Mouse (Mus musculus): Measurements from ENCODE around the gene 1700029I15Rik.

1700029I15Rik gene

DNA sequence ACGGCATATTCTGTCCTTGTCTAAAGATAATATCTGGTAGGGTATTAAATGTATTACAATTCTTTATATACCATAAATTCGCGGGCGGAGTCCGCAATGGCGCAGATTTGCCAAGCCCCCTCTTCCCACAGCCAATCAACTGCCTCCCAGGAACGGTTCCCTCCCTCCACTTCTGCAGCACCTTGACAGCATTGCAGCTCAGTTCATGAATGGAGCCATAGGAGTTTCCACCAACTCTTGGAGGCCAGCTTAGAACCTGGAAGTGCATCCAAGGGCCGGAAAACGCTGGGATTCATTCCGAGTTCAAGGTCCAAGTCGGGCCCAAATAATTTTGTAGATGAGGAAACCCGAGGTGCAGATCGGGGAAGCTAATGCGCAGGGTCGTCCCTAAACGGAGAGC, 7.8 kb upstream of the 1700029I15Rik start, which contains the start of the genes Pex16 and Large2:
TSS of gene Pex16 (plus strand) at position 163 of the 400 bp plus-strand sequence.
TSS of gene Large2 (minus strand) at position 356 of the 400 bp plus-strand sequence.
- peak; percentile 50 for DNase-seq (ENCODE audit: low read depth)

GRCm38 (mm10) chr2:92375099-92375623, 7.2 kb upstream of the 1700029I15Rik start:
- peak; percentile 94 for DNase-seq (ENCODE audit: low read depth)

- DNase-seq (ENCODE audit: low read depth) = no peak
Measured at GRCm38 (mm10) chr2:92375788-92376187, 6.5 kb upstream of the 1700029I15Rik start.

- DNase-seq (ENCODE audit: low read depth) = no peak
Measured at GRCm38 (mm10) chr2:92376300-92376699, 6.0 kb upstream of the 1700029I15Rik start.

DNA sequence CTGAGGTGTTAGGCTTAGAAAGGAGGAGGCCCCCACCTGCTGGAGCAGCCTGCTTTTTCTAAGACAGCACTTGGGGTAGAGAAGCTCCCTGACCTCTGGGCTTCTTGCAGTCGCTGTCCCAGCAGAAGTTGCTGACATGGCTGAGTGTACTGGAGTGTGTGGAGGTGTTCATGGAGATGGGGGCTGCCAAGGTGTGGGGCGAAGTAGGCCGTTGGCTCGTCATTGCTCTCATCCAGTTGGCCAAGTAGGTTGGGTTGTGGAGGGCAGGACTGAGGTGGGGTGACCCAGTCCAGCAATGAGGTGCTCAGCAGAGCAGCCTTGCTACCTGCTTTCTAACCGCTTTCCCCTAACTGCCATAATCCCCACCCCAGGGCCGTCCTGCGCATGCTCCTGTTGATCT, 5.0 kb upstream of the 1700029I15Rik start:
- DNase-seq (ENCODE audit: low read depth) = no peak

DNA sequence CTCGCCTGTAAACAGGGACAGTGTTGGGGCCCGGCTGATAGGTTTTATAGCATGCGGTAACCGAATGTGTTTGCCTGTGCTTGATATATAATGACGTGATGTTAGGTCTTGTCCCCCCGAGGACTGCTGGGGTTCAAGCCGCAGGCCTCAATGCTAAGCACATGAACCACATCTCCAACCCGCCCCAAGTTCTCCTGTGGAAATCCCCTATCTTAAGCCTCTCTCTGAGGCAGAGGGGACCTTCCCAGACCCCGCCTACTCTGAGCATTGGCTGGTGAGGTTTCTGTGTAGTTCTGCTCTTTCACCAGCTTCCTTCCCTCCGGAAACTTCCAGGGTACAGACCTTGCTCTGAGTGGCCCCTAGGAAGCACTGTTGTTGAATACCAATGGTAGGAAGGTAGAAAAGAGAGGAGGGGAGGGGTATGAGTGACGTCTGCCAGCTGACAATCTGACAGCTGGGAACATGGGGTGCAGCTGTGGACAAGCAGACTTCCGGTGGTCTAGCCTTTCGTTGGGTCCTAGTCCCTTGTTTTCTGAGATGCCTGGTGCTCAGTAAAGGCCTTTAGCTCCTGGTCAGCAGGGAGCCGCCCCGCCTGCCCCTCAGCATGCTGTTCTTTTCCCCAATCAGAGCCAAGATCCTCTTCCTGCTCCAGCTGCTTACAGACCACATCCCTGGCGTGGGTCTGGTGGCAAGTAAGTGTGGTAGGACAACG, 2.4 kb upstream of the 1700029I15Rik start:
- DNase-seq (ENCODE audit: low read depth) = no peak

DNA sequence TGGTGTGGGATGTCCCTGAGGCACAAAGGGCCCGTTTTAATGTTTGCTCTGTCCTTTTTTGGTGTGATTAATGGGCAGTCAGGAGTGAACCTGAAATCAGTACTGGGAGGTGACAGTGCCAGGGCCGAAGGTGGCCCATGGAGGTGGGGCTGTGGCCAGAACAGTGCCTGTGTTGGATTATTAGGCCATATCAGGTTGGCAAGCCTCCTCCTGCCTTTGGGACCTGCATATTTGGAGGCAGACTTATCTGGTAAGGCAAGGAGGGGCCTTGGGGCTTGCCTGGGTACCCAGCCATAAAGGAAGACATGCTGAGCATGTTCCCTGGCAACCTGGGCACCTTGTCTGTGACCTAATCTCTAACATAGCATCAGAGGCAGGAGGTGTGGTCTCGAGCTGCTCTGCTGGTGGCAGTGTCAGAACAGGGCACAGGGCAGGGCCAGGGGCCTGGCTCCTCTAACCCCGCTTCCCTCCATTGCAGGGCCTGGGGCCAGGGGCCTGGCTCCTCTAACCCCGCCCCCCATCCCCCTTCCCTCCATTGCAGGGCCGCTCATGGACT, 1.8 kb upstream of the 1700029I15Rik start:
- DNase-seq (ENCODE audit: low read depth) = no peak

DNA sequence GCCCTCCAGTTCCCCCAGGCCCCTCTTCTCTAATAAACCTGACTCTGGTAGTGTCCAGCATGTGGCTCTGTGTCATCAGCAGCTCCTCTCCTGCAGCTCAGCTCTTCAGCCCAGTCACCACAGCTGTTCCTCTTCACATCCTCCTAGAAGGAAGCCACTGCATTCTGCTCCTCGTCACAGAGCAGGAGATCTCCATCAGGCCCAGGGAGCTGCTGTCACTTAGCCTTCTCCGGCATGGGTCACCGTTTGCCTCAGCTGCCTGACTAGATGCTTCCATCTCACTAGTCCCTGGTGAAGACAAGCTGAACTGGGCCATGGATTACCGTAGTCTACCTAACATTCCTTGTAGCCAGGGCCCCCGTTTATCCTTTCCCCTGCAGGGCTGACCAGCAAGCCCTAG, 1.2 kb upstream of the 1700029I15Rik start:
- DNase-seq (ENCODE audit: low read depth) = no peak

- DNase-seq (ENCODE audit: low read depth) = no peak
Measured at GRCm38 (mm10) chr2:92382759-92383158, 421 bp downstream of the 1700029I15Rik start.

- DNase-seq (ENCODE audit: low read depth) = no peak
Measured at GRCm38 (mm10) chr2:92384101-92384500, 1.8 kb downstream of the 1700029I15Rik start.

GRCm38 (mm10) chr2:92385113-92386051, 3.0 kb downstream of the 1700029I15Rik start:
- DNase-seq (ENCODE audit: low read depth) = no peak

DNA sequence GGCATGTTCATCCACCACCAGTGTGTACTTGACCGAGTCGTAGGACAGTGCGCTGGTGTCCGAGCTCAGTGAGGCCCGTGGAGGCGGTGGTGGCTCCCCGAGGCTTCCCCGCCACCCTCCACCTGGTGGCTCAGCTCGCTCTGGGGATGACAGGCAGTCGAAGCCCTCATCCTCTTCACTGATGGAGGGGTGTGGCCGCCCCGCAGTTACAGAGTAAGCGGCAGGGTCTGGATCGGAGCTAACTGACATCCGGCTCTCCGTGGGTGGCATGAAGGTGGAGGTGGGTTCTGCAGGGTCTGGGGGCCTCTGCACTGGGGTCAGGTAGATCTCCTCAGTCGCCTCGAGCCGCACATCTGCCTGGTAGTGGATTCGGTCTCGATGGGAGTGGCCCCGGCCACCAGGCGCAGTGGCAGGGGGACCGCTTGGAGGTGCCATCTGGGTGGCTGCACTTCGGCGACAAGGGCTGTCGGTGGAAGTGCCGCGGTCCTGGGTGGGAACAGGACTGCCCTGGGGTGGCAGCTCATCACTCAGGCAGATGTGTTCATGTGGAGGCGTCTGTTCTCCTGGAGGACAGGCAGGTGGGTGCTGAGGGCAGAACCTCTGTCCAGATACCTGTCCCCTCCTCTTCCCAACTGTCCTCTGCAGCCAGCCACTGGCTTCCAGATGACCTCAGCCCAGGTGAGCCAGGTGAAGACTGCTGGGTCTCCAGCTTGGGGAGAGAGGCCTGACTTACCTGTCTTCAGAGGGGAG, 4.7 kb downstream of the 1700029I15Rik start:
- no peak for DNase-seq (ENCODE audit: low read depth)

- no peak for DNase-seq (ENCODE audit: low read depth)
Measured at GRCm38 (mm10) chr2:92387646-92388045, 5.3 kb downstream of the 1700029I15Rik start.

DNA sequence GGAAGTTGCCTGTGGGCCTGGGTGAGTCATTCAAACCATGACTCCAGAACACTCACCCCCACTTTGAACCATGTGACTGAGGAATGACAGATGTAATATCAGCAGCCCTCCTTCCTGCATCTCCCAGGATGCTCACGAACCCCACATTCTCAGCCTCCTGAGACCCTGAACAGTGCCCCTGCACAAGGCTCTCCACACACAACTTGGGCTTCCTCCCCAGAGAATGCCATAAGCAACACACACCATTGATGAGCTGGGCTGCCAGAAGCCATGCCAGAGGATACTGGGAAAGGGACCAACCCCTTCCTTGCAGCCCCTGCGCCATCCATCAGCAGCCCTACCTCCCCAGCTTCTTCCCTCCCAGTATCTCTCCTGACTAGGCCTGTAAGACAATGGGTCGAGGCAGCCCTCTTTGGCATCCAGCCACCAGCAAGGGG, 5.8 kb downstream of the 1700029I15Rik start:
- DNase-seq (ENCODE audit: low read depth) = no peak

GRCm38 (mm10) chr2:92388891-92389641, 6.7 kb downstream of the 1700029I15Rik start:
- no peak for DNase-seq (ENCODE audit: low read depth)

GRCm38 (mm10) chr2:92389645-92390044, 7.3 kb downstream of the 1700029I15Rik start:
- DNase-seq (ENCODE audit: low read depth) = no peak

DNA sequence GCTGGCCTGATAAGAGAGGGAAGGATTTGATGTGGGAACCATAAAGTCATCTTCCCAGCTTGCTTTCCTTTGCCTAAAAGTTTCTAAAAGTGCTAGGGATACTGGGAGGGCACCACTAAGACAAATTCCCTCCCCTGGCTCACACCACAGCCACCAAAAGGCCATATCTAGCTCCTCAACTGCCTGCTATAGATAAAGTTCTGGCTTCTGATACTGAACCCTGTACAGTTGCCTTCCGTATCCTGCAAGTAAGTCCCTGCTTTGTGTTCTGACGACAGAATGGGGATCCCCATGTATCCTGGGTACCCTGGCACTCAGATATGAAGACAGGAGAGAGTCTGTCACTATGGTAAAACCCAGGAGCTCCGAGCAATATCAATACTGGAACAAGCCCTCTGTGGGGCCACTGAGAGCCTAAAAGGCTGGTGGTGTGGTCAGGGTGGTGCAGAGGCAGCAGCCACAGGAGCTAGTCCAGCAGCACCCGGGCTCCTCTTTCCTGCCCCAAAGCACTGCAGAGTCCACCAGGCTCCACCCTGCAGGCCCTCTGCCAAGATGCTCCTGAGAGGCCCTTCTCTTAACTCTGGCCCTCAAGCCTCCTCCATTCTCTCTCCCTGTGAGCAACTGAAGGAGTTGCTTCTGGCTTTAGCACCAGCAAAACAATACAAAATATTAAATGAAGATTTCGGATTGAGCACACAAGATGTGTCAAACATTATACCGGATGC, 8.0 kb downstream of the 1700029I15Rik start:
- no peak for DNase-seq (ENCODE audit: low read depth)

- no peak for DNase-seq (ENCODE audit: low read depth)
Measured at GRCm38 (mm10) chr2:92391116-92391515, 8.8 kb downstream of the 1700029I15Rik start.

- DNase-seq (ENCODE audit: low read depth) = no peak
Measured at GRCm38 (mm10) chr2:92391703-92392317, 9.5 kb downstream of the 1700029I15Rik start.
